Mouse (Mus musculus): ENCODE measurements around the gene Ubtf. TPM values are rescaled to one million over a fixed set of nuclear protein-coding genes. Genes with fewer than 3 reads are reported as not detected.
"Not testable (repeated sequence)": the region's sequence is repeated elsewhere in the genome, so short reads cannot be mapped to it uniquely, and the experiment has no call there.

The Ubtf gene
- polyA plus RNA-seq, 1 experiment, result 96.7 TPM

GRCm38 (mm10) chr11:102297577-102298556 lies 21.7 kb downstream of the Ubtf start:
- no peak for DNase-seq (ENCODE audit: extremely low spot score in 1 of 2, low spot score in 1 of 2)

- peak; percentile 97 to 98 for DNase-seq (ENCODE audit: extremely low spot score in 1 of 2, low spot score in 1 of 2)
These were observed 22.8 kb downstream of the Ubtf start, which contains the start of gene Atxn7l3 for GRCm38 (mm10) chr11:102296491-102297472. TSS of gene Atxn7l3 (minus strand) at chr11:102296631.

- no peak for DNase-seq (ENCODE audit: extremely low spot score in 1 of 2, low spot score in 1 of 2)
These were observed 23.7 kb downstream of the Ubtf start for GRCm38 (mm10) chr11:102295598-102296471.

- DNase-seq (ENCODE audit: extremely low spot score in 1 of 2, low spot score in 1 of 2), result no peak
These were observed 24.5 kb downstream of the Ubtf start for GRCm38 (mm10) chr11:102294887-102295597.

GRCm38 (mm10) chr11:102294416-102294815 lies 25.1 kb downstream of the Ubtf start:
- DNase-seq (ENCODE audit: extremely low spot score in 1 of 2, low spot score in 1 of 2), result no peak

- DNase-seq (ENCODE audit: extremely low spot score in 1 of 2, low spot score in 1 of 2), result no peak
These were observed 25.6 kb downstream of the Ubtf start for GRCm38 (mm10) chr11:102293971-102294370.

- DNase-seq (ENCODE audit: extremely low spot score in 1 of 2, low spot score in 1 of 2), result no peak
These were observed 28.4 kb downstream of the Ubtf start for GRCm38 (mm10) chr11:102291051-102291535.

- DNase-seq (ENCODE audit: extremely low spot score in 1 of 2, low spot score in 1 of 2), result no peak
These were observed 29.4 kb downstream of the Ubtf start for GRCm38 (mm10) chr11:102290141-102290540.

- DNase-seq (ENCODE audit: extremely low spot score in 1 of 2, low spot score in 1 of 2), result no peak
These were observed 29.9 kb downstream of the Ubtf start for GRCm38 (mm10) chr11:102289511-102290100.

- no peak for DNase-seq (ENCODE audit: extremely low spot score in 1 of 2, low spot score in 1 of 2)
These were observed 30.6 kb downstream of the Ubtf start for GRCm38 (mm10) chr11:102288913-102289312.

GRCm38 (mm10) chr11:102288027-102288804 lies 31.3 kb downstream of the Ubtf start:
- DNase-seq (ENCODE audit: extremely low spot score in 1 of 2, low spot score in 1 of 2), result no peak

GRCm38 (mm10) chr11:102287485-102287884 lies 32.1 kb downstream of the Ubtf start:
- no peak for DNase-seq (ENCODE audit: extremely low spot score in 1 of 2, low spot score in 1 of 2)

GRCm38 (mm10) chr11:102285095-102285834 lies 34.3 kb downstream of the Ubtf start:
- no peak for DNase-seq (ENCODE audit: extremely low spot score in 1 of 2, low spot score in 1 of 2)

GRCm38 (mm10) chr11:102284501-102285094 lies 34.9 kb downstream of the Ubtf start, which contains the start of gene Tmub2:
TSS of gene Tmub2 (plus strand) at chr11:102284931.
- DNase-seq (ENCODE audit: extremely low spot score in 1 of 2, low spot score in 1 of 2), result peak; percentile 97 to 98

- no peak for DNase-seq (ENCODE audit: extremely low spot score in 1 of 2, low spot score in 1 of 2)
These were observed 35.6 kb downstream of the Ubtf start for GRCm38 (mm10) chr11:102283922-102284321.

- DNase-seq (ENCODE audit: extremely low spot score in 1 of 2, low spot score in 1 of 2), result not testable (repeated sequence)
These were observed 39.3 kb downstream of the Ubtf start for GRCm38 (mm10) chr11:102280267-102280666.

GRCm38 (mm10) chr11:102279595-102279994 lies 39.9 kb downstream of the Ubtf start:
- DNase-seq (ENCODE audit: extremely low spot score in 1 of 2, low spot score in 1 of 2), result no peak

Measured in frontal cortex, adult 2 months (tissue).